Mouse (Mus musculus) ES-Bruce4 (cell line): ENCODE measurements around the gene Rhot1. TPM values are rescaled to one million over a fixed set of nuclear protein-coding genes. Genes with fewer than 3 reads are reported as not detected.
"Not testable (repeated sequence)": the region's sequence is repeated elsewhere in the genome, so short reads cannot be mapped to it uniquely, and the experiment has no call there.

ENCODE experiments used
- H3K27ac ChIP-seq: 2 replicates; pipeline ENCODE4 v1.5.1; 2012; ENCODE audit warnings: low read length, inconsistent platforms; ENCODE audit not compliant: insufficient read depth
- H3K27me3 ChIP-seq: 2 replicates; pipeline ENCODE4 v1.6.1; 2012; ENCODE audit warnings: mild to moderate bottlenecking, low read length, inconsistent platforms; ENCODE audit not compliant: control insufficient read depth, poor library complexity, insufficient read depth, severe bottlenecking
- H3K36me3 ChIP-seq: 2 replicates; pipeline ENCODE4 v1.6.1; 2012; ENCODE audit warnings: inconsistent platforms, mild to moderate bottlenecking, low read length, moderate library complexity; ENCODE audit not compliant: control insufficient read depth, poor library complexity, insufficient read depth, severe bottlenecking
- H3K4me1 ChIP-seq: one replicate; pipeline ENCODE4 v1.8.1; 2011; ENCODE audit warnings: low read length; ENCODE audit not compliant: control insufficient read depth, insufficient read depth
- H3K4me3 ChIP-seq: 2 replicates; pipeline ENCODE4 v1.5.1; 2011; ENCODE audit warnings: low read depth, mild to moderate bottlenecking, low read length
- H3K9ac ChIP-seq: 2 replicates; pipeline ENCODE4 v1.6.1; 2012; ENCODE audit warnings: low read depth, mild to moderate bottlenecking, inconsistent platforms; ENCODE audit not compliant: poor library complexity, severe bottlenecking
- H3K9me3 ChIP-seq: replicated peaks from 2 replicates; pipeline ENCODE4 v1.6.1; 2012; ENCODE audit warnings: mild to moderate bottlenecking, low read length, inconsistent platforms; ENCODE audit not compliant: control insufficient read depth, poor library complexity, insufficient read depth, severe bottlenecking
- CTCF ChIP-seq: IDR thresholded peaks from one replicate; pipeline ENCODE4 v1.8.1; 2011; ENCODE audit warnings: low read depth, low read length
- EP300 ChIP-seq: IDR thresholded peaks from 2 replicates; pipeline ENCODE4 v1.6.1; 2011; ENCODE audit warnings: low read depth, low read length; ENCODE audit not compliant: insufficient read depth
- POLR2A ChIP-seq: IDR thresholded peaks from one replicate; pipeline ENCODE4 v1.8.1; 2011; ENCODE audit warnings: low read length; ENCODE audit not compliant: insufficient read depth
- polyA plus RNA-seq: library from polyadenylated mRNA; stranded (reverse); fragments of >200 nt; gene quantifications from 2 replicates; pipeline ENCODE4 v1.2.4, GENCODE M21; 2011; ENCODE audit warnings: low read depth; ENCODE audit not compliant: missing spikeins, insufficient read depth, insufficient read length

Rhot1 gene
- polyA plus RNA-seq, 1 experiment: 52.5 TPM

GRCm38 (mm10) chr11:80176911-80177895 is 31.6 kb upstream of the Rhot1 start:
- peak; percentile 84 for TF ChIP-seq EP300
- TF ChIP-seq CTCF: no peak
- H3K36me3 ChIP-seq: no peaks in the 10 kb centered on the region
- H3K9me3 ChIP-seq: no peaks in the 10 kb centered on the region
- H3K4me1 ChIP-seq: peaks cover 12% of the 10 kb centered on the region
- no peaks in the 10 kb centered on the region for H3K27me3 ChIP-seq
- peak overlapping the region; percentile 19; the same call in 1 of the 2 replicates for H3K9ac ChIP-seq
- peak overlapping the region; percentile 80 for H3K27ac ChIP-seq
- peak overlapping the region; percentile 4; the same call in 1 of the 2 replicates for H3K4me3 ChIP-seq

GRCm38 (mm10) chr11:80178316-80178715 is 30.5 kb upstream of the Rhot1 start:
- no peaks in the 10 kb centered on the region for H3K27me3 ChIP-seq
- H3K9me3 ChIP-seq: no peaks in the 10 kb centered on the region
- H3K4me3 ChIP-seq: no peak overlapping the region
- no peaks in the 10 kb centered on the region for H3K36me3 ChIP-seq
- peak overlapping the region; percentile 80 for H3K27ac ChIP-seq
- no peak for TF ChIP-seq CTCF
- TF ChIP-seq POLR2A: no peak
- peak; percentile 61; the same call in 1 of the 2 replicates for TF ChIP-seq EP300
- H3K9ac ChIP-seq: peak overlapping the region; percentile 19; the same call in 1 of the 2 replicates
- peaks cover 8% of the 10 kb centered on the region for H3K4me1 ChIP-seq

- Histone ChIP-seq H3K27ac (peak overlapping the region; percentile 67), H3K9me3 (no peaks in the 10 kb centered on the region), H3K4me1 (peaks cover 6% of the 10 kb centered on the region), H3K36me3 (no peaks in the 10 kb centered on the region), H3K4me3 (no peak overlapping the region), H3K9ac (no peak overlapping the region), H3K27me3 (no peaks in the 10 kb centered on the region)
- TF ChIP-seq EP300: no peak
- no peak for TF ChIP-seq POLR2A
- no peak for TF ChIP-seq CTCF
These were observed 27.6 kb upstream of the Rhot1 start for GRCm38 (mm10) chr11:80181021-80181749.

- not testable (repeated sequence) for H3K9me3 ChIP-seq, H3K36me3 ChIP-seq, H3K27me3 ChIP-seq, H3K4me1 ChIP-seq
- Histone ChIP-seq H3K9ac (peak overlapping the region; percentile 68), H3K27ac (peak overlapping the region; percentile 44), H3K4me3 (peak overlapping the region; percentile 89)
These were observed 25.6 kb upstream of the Rhot1 start for GRCm38 (mm10) chr11:80183054-80183704.

GRCm38 (mm10) chr11:80183705-80184255 is 25.0 kb upstream of the Rhot1 start, which contains the start of gene Rnf135:
TSS of gene Rnf135 (plus strand) at chr11:80183851.
- H3K9me3 ChIP-seq: no peaks in the 10 kb centered on the region
- no peaks in the 10 kb centered on the region for H3K27me3 ChIP-seq
- no peaks in the 10 kb centered on the region for H3K36me3 ChIP-seq
- peak within 1 kb of the TSS; percentile 89 for H3K4me3 ChIP-seq
- no peaks in the 10 kb centered on the region for H3K4me1 ChIP-seq
- peak within 1 kb of the TSS; percentile 68 for H3K9ac ChIP-seq
- TF ChIP-seq POLR2A: peak; percentile 85
- TF ChIP-seq EP300: no peak
- no peak for TF ChIP-seq CTCF
- peak within 1 kb of the TSS; percentile 44 for H3K27ac ChIP-seq
